Mouse (Mus musculus) right cerebral cortex, postnatal 10 days (tissue): Measurements from ENCODE around the gene Bckdhb.
A peak's percentile ranks its signal among the peaks of the same experiment; 100 is the strongest.

Experiments used
- DNase-seq, 2 experiments: peaks; one replicate each; pipeline ENCODE4 v3.0.0; 2021; ENCODE audit warnings: low spot score in 2 of 2

The Bckdhb gene

GRCm38 (mm10) chr9:84107045-84107813, 182.3 kb downstream of the Bckdhb start:
- no peak for DNase-seq

DNA sequence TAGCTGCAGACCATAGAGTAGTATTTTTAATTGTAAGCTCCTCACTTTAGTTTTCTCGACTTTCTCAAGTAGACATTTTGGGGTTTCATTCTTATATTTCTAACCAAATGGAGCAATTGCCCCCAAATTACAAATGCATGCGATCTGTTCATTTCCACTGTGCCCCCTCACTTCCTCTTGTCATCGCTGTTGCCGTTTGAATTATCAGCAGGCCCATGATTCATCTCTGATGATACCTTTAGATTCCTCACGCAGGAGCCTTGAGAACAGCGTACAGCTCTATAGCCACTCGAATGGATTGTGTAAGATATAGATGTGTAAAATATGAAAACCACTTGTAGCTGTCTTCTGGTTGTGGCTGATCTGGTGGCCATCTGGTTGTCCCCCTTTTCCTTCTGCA, 183.6 kb downstream of the Bckdhb start:
- DNase-seq, result no peak

DNA sequence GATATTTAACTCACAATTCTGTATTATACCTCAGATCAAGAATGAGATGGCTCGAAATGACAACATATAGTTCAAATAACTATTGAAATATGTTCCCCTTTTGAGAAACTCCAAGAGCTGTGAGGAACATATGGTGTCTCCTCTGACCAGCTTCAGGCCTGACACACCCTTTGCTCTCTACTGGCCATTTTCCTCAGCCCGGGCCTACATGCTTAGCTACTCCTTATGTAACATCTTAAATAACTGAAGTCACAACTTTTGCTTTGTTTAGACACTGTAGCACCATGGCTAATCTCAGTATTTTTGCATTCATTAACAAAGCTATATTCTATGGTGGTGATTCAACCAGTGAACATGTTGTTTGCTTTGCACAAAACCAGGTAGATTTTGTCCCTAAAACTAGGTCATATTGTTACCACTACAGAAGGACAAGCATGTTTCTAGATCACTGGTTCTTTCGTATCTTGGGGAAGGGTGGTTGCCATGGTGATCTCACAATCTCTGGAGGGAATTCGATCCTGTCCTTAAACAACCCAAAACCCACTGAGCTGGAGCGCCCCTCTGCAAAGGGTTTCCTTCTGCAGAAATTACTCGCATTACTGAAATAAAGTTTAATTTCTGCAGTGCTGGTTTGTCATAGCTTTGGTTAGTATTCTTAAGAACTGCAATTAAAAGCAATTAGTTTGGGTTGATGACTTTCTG, 185.0 kb downstream of the Bckdhb start:
- peak; percentile 82 to 88 for DNase-seq

- DNase-seq, result peak; percentile 37 to 44
Observed at GRCm38 (mm10) chr9:84110616-84111015, 185.7 kb downstream of the Bckdhb start.

GRCm38 (mm10) chr9:84112319-84112718, 187.4 kb downstream of the Bckdhb start:
- no peak for DNase-seq

GRCm38 (mm10) chr9:84112842-84113568, 188.1 kb downstream of the Bckdhb start:
- DNase-seq, result no peak

GRCm38 (mm10) chr9:84114254-84114653, 189.3 kb downstream of the Bckdhb start:
- DNase-seq, result no peak

DNA sequence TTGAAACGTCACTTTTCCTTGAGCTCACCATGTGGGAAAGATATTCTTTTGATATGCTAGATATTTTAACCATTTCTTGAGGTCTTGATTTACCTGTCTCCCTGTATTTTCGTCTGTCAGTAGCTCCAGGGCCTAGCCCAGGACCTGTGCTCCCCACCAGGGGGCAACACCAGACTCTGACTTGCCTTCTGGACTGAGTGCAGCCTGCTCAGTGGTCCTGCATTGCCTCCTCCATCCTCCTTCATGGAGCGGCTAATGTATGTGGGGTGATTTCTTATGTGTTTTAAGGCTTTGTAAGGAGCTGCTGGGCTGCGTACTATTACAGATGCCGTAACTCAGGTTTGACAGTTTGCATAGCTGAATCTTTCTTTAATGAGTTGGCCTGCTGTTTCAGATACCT, 192.4 kb downstream of the Bckdhb start:
- DNase-seq, result no peak

GRCm38 (mm10) chr9:84124996-84125395, 200.1 kb downstream of the Bckdhb start:
- DNase-seq, result no peak

DNA sequence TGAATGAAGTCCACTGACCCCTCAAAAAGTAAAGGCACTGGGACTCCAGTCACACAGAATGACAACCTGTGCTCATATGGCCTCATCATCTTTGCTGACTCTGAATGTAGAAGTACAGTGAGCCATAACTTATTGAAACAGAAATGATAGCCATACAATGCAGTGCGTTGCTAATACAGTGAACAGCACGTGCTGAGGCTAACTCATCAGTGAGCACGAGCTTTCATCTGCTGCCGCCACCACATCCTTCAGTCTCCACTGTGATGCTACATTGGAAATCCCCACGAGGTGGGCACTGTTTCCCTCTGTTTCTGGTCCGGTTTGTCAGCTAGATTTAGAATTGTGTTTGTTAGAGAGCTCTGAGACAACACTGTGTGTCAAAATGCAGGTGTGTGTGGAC, 205.4 kb downstream of the Bckdhb start:
- no peak for DNase-seq

GRCm38 (mm10) chr9:84135062-84135461, 210.1 kb downstream of the Bckdhb start:
- no peak for DNase-seq

GRCm38 (mm10) chr9:84137192-84137591, 212.2 kb downstream of the Bckdhb start:
- no peak for DNase-seq

DNA sequence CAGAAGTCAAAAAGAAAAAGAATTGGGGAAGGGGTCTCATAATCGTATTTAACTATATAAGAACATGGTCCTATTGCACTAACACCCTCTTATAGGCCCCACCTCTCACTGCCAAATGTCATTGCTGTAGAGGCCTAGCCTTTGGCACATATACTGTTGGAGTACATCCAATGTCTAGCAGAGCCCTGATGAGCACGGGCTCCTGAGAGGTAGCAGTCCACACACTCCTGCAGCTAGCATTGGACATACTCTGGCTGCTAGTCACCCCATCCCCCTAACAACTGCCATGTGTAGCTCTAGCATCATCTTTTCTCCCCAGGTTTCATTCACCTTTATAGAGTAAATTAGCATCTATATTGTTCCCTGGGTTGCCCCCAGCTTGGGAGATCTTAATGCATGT, 223.2 kb downstream of the Bckdhb start:
- no peak for DNase-seq
